Mouse (Mus musculus): ENCODE data around the gene 2010111I01Rik.
"Not testable (repeated sequence)": the region's sequence is repeated elsewhere in the genome, so short reads cannot be mapped to it uniquely, and the experiment has no call there.

The 2010111I01Rik gene

DNA sequence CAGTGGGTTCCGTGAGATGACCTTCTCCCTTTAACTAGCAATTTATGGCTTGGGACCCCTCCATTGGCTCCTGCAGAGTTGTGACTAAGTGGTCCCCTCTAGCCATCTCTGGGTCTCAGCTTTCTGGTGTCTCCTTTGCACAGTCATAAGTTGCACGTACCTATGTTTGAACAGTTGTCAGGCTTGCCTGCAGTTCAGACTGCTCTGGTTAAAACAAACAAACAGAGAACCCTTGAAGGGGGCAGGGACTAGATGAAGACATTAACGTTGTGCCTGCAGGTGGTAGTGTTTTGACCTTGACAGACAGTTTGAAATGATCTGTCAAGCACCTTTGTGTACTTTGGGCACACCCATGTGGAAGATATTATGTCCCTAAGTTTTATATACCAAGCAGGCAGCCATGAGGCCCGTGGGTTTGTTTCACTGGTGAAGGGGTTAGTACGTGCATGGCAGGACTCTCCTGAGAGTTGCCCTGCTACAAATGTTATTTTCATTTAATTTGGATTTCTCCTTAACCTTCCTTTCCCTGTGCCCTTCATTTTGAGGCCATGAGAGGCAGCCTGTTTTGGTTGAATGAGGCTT lies 118.0 kb downstream of the 2010111I01Rik start:
- DNase-seq = no peak

- not testable (repeated sequence) for DNase-seq
Observed at GRCm38 (mm10) chr13:63083139-63083538, 118.4 kb downstream of the 2010111I01Rik start.

- no peak for DNase-seq
Observed at GRCm38 (mm10) chr13:63083663-63084062, 119.0 kb downstream of the 2010111I01Rik start.

GRCm38 (mm10) chr13:63087865-63088683 lies 123.4 kb downstream of the 2010111I01Rik start:
- DNase-seq = no peak

- DNase-seq = no peak
Observed at GRCm38 (mm10) chr13:63089513-63089912, 124.8 kb downstream of the 2010111I01Rik start.

- no peak for DNase-seq
Observed at GRCm38 (mm10) chr13:63091246-63091645, 126.6 kb downstream of the 2010111I01Rik start.

- no peak for DNase-seq
Observed at GRCm38 (mm10) chr13:63092299-63092698, 127.6 kb downstream of the 2010111I01Rik start.

GRCm38 (mm10) chr13:63092874-63093273 lies 128.2 kb downstream of the 2010111I01Rik start:
- no peak for DNase-seq

DNA sequence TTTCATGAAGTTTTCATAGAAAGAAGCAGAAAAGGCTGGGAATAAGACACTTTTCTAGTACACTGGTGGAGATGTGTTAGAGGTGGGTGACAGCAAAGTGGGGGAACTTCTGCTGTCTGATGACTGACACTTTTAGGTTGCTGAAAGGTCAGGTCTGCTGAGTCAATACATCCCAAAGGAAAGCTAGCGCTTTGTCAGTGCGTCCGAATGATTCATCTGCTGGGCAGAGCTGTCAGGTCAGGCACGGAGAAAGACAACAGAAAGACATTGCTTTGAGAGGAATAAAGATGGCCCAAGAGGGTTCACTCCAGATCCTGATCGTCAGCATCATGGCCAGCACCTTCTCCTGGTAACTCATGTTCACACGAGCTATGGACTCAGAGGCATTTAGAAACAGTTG lies 128.9 kb downstream of the 2010111I01Rik start:
- no peak for DNase-seq

DNA sequence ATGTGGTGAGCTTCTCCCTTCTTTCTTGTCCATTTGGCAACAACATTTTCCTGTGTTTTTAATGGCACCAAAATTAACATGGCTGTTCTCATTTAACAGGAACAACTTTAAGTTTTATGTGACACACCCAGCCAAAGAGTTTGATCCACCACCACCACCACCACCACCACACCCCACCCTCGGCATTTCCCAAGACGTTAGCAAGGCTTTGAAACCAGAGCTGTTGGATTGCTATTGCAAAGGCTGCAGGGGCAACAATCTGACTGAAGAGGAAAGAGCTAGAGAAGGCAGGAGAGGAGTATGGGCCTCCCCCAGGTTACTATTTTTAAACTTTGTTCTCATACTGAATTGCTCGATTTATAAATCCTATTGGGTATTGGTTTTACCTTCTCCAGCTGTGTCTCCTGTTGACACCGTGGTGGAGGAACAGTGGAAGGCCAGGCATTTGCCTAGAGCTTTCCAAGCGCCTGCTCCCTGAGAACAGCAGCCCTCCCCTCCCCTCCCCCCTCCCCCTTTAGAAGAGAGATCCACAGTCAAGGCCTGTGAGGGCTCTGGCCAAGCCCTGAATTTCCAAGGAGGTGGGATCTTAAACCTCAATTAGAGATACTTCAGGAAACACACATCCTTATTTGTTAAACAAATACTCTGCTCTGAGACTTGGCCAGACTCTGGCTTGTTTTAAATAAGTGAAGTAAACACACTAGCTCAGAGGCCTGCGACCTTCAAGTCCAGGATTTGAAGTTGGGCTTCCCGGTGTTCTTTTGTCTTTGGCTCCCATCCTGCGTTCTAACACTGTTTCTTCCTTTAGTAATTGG lies 129.8 kb downstream of the 2010111I01Rik start:
- no peak for DNase-seq

GRCm38 (mm10) chr13:63096764-63097163 lies 132.1 kb downstream of the 2010111I01Rik start:
- peak in 1 of 2 experiments; percentile 34 for DNase-seq

DNA sequence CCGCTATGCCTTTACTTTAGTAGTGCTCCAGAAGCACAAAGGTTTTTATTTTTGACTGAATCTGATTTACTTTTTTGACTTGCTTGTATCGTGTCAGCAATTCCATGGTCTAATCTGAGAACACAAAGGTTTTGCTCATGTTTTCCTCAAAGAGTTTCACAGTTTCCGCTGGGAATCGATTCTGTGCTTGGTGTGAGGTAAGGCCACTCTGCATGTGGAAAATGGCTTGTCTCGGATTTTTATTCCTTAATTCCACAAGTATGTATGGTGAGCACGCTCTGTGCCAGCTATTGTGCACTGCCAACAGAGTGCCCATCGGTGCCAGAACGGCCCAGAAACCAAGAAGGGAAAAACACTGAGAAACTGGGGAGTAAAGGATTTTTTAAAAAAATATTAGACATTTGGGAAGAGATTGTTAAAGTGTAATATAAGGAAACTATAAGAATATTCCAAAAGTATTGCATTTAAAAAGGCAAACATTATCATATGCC lies 132.8 kb downstream of the 2010111I01Rik start:
- DNase-seq = peak in 1 of 2 experiments; percentile 37

- DNase-seq = no peak
Observed at GRCm38 (mm10) chr13:63101761-63102160, 137.1 kb downstream of the 2010111I01Rik start.

- no peak for DNase-seq
Observed at GRCm38 (mm10) chr13:63102848-63103585, 138.3 kb downstream of the 2010111I01Rik start.

- no peak for DNase-seq
Observed at GRCm38 (mm10) chr13:63106574-63106973, 141.9 kb downstream of the 2010111I01Rik start.

DNA sequence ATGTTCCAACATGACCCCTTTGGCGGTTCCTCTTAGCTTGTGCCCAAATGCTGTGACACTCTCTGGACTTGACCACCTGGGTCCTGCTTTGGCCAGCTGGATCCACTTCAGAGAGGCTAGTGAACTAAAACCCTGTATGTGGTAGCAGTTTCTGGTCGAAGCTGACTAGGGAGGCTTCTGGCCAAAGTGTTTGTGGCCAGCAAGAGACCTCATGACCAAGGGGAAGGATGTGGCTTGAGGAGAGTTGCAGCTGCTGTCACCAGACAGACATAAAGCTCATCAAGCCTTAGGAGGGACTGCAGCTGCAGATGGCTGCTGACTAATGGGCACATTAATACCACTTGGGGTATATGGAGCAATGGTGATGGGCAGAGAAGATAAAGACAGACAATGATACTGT lies 143.9 kb downstream of the 2010111I01Rik start:
- no peak for DNase-seq

- DNase-seq = no peak
Observed at GRCm38 (mm10) chr13:63111297-63112042, 146.8 kb downstream of the 2010111I01Rik start.

DNA sequence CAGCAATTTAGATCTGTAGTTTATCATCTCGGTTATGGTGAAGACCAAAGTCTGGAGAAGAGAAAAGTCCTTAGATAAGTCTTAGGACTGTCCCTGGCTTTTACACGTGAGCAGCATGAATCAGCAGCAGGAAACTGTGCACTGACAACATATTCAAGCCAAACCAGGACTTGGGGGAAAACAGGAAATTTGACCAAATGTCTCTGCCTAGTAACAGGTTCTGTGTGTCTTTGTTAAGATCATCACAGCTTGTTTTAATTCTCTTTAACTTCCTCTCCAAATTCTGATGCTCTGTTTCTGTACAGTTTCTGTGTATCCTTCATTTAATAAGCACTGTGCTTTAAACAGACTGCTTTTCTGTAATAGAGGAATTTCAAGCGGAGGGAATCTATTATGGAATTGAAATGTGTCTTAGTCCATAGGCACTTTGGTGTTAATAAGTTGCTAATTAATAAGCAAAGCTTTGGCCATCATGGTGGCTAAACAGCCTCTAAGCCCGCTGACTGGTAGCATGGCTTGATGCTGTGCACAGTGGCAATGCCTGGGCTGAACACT lies 147.4 kb downstream of the 2010111I01Rik start:
- no peak for DNase-seq

- no peak for DNase-seq
Observed at GRCm38 (mm10) chr13:63112598-63113372, 148.1 kb downstream of the 2010111I01Rik start.

GRCm38 (mm10) chr13:63113881-63114301 lies 149.2 kb downstream of the 2010111I01Rik start:
- no peak for DNase-seq
